Mouse (Mus musculus) left cerebral cortex, adult 8-10 months (tissue): ENCODE results near the gene Ubr2. TPM values are rescaled to one million over a fixed set of nuclear protein-coding genes. Genes with fewer than 3 reads are reported as not detected.

Experiments used
- DNase-seq, 2 experiments: peaks; one replicate each; pipeline ENCODE4 v3.0.0; 2022; ENCODE audit warnings: low spot score in 2 of 2
- total RNA-seq, 4 experiments: library from RNA; stranded (reverse); gene quantifications; 2 replicates each; pipeline ENCODE4 v1.2.4; 2022

Gene Ubr2
- total RNA-seq, 4 experiments from 2014 or later, result 52.1 to 58.3 (median 57.0) TPM

GRCm38 (mm10) chr17:46885218-46885909 is 125.0 kb downstream of the Ubr2 start:
- DNase-seq, result no peak

DNA sequence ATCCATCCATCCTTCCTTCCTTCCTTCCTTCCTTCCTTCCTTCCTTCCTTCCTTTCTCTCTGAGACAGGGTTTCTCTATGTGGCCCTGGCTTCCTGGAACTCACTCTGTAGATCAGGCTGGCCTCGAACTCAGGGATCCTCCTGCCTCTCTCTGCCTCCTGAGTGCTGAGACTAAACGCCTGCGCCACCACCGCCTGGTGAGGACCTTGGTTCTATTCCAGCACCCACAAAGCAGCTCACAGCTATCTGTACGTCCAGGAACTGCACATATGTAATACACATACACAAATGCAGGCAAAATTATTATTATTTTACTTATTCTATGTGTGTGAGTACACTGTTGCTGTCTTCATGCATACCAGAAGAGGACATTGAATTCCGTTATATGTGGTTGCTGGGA is 125.6 kb downstream of the Ubr2 start:
- no peak for DNase-seq

DNA sequence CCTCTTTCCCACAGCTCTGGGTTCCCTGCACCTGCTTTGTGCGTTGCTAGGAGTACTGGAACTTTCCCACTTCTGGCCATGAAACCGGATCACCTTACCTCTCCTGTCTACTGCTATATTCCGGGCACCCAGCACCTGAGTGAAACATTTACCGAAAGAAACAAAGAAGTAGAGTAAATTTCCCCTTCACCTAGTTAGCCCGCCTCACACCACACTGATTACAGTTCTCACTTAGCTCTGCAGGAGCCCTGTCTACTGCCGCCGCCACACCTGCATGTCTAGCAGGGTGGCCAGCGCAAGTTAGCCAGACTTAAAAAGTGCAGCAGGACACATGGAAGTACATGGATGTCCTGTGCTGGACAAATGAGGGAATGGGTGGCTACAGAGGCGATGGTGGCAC is 127.2 kb downstream of the Ubr2 start:
- no peak for DNase-seq

- DNase-seq, result no peak
Measured at GRCm38 (mm10) chr17:46881728-46882127, 128.6 kb downstream of the Ubr2 start.

- DNase-seq, result no peak
Measured at GRCm38 (mm10) chr17:46880322-46880721, 130.0 kb downstream of the Ubr2 start.

GRCm38 (mm10) chr17:46879841-46880311 is 130.5 kb downstream of the Ubr2 start:
- DNase-seq, result no peak

Other genes with a start within 250 kb of the Ubr2 start
- gene Ptcra, start 246.8 kb downstream of the Ubr2 start, total RNA-seq, result under 1 TPM in 2 of 4 experiments, not detected in 2; 0.28 to 0.46 TPM
- 1 to 10 TPM; 6.4 to 6.9 (median 6.7) TPM for gene 2310039H08Rik, start 237.9 kb downstream of the Ubr2 start, total RNA-seq
- 10 to 100 TPM; 39.0 to 54.3 (median 41.4) TPM for gene Rpl7l1, start 227.9 kb downstream of the Ubr2 start, total RNA-seq
- gene Bicral, start 152.1 kb downstream of the Ubr2 start, total RNA-seq, result 10 to 100 TPM; 54.4 to 63.1 (median 59.4) TPM
- 10 to 100 TPM; 26.1 to 38.4 (median 32.5) TPM for gene Tbcc, start 119.9 kb downstream of the Ubr2 start, total RNA-seq
- under 1 TPM in 1 of 4 experiments, not detected in 3; 0.13 TPM for gene Prph2, start 100.1 kb downstream of the Ubr2 start, total RNA-seq